Mouse (Mus musculus): ENCODE measurements around the gene Adamts3. TPM values are rescaled to one million over a fixed set of nuclear protein-coding genes. Genes with fewer than 3 reads are reported as not detected.

The Adamts3 gene
- polyA plus RNA-seq, 1 experiment from 2014 or later, result 2.5 TPM

DNA sequence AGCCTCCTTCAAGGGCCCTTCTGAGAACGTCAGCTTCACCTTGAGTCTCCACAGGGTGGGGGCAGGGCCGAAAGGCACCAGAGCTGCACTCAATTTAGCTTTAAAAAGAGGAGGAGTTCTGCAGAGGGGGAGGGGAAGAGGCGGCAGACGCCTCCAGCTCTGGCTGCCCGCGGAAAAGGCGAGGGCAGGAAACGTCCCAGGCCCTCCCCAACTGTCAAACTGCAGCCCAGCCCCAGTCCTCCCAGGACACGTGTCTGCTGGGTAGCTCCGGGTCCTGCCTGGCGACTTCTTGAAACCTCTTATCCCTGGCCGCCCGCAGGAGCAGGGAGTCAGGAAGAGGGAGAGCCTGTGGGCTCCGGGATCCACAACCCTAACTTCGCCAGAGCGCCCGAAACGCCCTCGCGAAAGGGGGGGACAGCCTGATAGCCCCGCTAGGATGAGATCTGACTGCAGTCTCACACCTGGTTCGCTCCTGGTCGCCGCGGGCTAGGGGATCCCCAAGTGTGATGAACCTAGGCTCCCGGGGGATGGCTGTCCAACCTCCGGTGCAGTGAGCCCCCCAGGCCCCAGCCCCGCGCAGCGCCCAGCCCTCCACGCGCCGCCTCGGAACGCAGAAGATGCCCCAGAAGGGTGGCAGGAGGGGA is 921 bp downstream of the Adamts3 start:
- H3K27ac ChIP-seq, result peak overlapping the region; percentile 82
- H3K36me3 ChIP-seq, result no peaks in the 10 kb centered on the region
- WGBS, result under 1% methylated on average over 35 of the region's 35 CpGs
- no peaks in the 10 kb centered on the region for H3K9me3 ChIP-seq (replicated peaks)
- H3K4me2 ChIP-seq, result peak overlapping the region; percentile 100
- H3K27me3 ChIP-seq, result no peaks in the 10 kb centered on the region
- H3K4me1 ChIP-seq (replicated peaks), result peaks cover 15% of the 10 kb centered on the region
- H3K9ac ChIP-seq, result peak overlapping the region; percentile 87
- peak overlapping the region; percentile 89 for H3K4me3 ChIP-seq
- peak; percentile 88 for ATAC-seq (replicated peaks; ENCODE audit: insufficient number of reproducible peaks, insufficient read depth, low FRiP score, low read depth)

DNA sequence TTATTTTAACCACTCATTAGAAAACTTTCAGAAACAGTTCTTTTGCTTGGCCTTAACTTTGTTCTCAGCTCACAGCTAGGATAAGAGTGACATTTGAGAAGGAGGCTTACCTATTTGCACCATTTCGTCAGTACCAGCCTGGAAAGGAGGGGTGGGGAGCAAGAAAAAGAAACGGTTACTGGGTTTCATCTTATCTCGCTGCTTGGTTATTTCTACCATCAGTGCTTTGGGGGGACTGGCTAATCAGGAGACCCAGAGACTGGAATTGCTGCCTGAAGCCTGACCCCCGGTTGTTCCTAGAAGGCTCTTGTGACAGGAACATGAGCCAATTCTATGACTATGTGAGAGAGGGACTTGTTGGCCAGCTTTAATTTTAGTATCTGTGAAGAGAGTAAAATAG is 1.7 kb downstream of the Adamts3 start:
- H3K9ac ChIP-seq, result no peak overlapping the region
- H3K4me1 ChIP-seq (replicated peaks), result peaks cover 15% of the 10 kb centered on the region
- H3K4me3 ChIP-seq, result peak overlapping the region; percentile 89; the same call in 1 of the 2 replicates
- H3K27ac ChIP-seq, result peak overlapping the region; percentile 11; the same call in 1 of the 2 replicates
- peak overlapping the region; percentile 100 for H3K4me2 ChIP-seq
- no peak for ATAC-seq (replicated peaks; ENCODE audit: insufficient number of reproducible peaks, insufficient read depth, low FRiP score, low read depth)
- no peaks in the 10 kb centered on the region for H3K9me3 ChIP-seq (replicated peaks)
- WGBS, result 30% methylated on average over 4 of the region's 4 CpGs
- no peaks in the 10 kb centered on the region for H3K27me3 ChIP-seq
- no peaks in the 10 kb centered on the region for H3K36me3 ChIP-seq

DNA sequence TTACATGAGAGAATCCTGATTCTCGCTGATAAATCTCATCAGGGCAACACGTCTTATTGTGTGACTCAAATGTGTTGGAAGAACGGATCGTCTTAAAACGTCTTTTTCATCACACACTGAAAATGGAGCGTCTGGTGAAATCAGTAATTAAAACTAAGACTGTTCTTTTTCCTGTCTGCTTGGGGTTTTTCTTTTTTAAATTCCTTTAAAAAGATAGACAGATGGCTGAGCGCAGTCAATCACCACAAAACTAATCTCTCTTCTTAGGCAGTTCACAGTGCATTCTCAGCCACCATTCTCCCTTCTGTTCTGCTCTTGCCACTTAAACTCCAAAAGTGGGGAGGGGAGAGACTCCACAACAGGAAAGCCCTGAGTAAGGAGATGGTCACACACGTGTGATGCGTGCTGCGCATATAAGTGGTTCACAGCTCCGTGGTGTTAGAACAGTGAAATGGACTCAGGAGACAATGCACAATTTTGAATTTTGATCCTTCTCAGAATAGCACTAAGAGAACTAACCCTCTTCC is 4.2 kb downstream of the Adamts3 start:
- WGBS, result 87% methylated on average over 11 of the region's 11 CpGs
- Histone ChIP-seq H3K9me3 (replicated peaks) (no peaks in the 10 kb centered on the region), H3K4me3 (no peak overlapping the region), H3K9ac (no peak overlapping the region), H3K4me1 (replicated peaks) (peaks cover 15% of the 10 kb centered on the region), H3K27me3 (no peaks in the 10 kb centered on the region), H3K4me2 (no peak overlapping the region), H3K36me3 (no peaks in the 10 kb centered on the region), H3K27ac (no peak overlapping the region)
- ATAC-seq (replicated peaks; ENCODE audit: insufficient number of reproducible peaks, insufficient read depth, low FRiP score, low read depth), result no peak

DNA sequence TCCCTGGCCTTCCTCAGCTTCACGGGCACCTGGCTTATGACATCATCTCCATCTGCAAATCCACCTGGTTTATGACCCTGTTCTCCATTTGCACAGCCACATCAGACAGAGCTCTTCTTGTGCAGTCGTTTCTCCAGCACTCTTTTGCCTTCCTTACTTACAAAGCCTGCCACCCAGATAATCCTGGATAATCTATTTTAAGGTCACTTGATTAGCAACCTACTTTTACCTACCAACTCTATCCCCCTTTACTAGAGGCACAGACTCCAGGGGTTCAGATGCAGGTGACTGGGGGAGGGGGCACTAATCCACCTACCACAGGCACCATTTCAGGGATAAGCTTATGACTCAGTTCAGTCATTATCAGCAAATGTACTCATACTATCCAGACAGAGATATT is 10.5 kb downstream of the Adamts3 start:
- Histone ChIP-seq H3K36me3 (no peaks in the 10 kb centered on the region), H3K4me2 (no peak overlapping the region), H3K4me1 (replicated peaks) (peaks cover 5% of the 10 kb centered on the region; the same call in 1 of the 2 replicates), H3K27ac (no peak overlapping the region), H3K27me3 (no peaks in the 10 kb centered on the region), H3K9me3 (replicated peaks) (no peaks in the 10 kb centered on the region), H3K4me3 (no peak overlapping the region), H3K9ac (no peak overlapping the region)
- WGBS, result 42% methylated on average over 2 of the region's 2 CpGs
- no peak for ATAC-seq (replicated peaks; ENCODE audit: insufficient number of reproducible peaks, insufficient read depth, low FRiP score, low read depth)

DNA sequence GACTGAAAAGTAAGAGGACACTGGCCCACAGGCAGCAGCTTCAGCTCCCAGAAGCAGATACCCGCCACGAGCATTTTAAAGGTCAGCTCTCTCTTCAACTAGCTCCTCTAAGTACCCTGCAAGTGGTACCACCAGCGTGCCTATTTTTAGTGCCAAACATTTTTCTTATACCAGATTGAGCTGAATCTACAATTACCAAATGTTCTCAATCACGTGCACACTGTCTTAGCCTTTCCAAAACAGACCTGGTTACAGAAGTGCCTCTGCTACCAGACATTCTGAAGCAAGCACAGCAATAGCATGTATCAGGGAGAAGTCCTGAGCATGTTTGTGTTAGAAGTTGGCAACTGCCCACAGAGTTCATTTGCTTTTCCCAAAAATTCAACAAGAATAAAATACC is 23.5 kb downstream of the Adamts3 start:
- no peak for ATAC-seq (replicated peaks; ENCODE audit: insufficient number of reproducible peaks, insufficient read depth, low FRiP score, low read depth)

DNA sequence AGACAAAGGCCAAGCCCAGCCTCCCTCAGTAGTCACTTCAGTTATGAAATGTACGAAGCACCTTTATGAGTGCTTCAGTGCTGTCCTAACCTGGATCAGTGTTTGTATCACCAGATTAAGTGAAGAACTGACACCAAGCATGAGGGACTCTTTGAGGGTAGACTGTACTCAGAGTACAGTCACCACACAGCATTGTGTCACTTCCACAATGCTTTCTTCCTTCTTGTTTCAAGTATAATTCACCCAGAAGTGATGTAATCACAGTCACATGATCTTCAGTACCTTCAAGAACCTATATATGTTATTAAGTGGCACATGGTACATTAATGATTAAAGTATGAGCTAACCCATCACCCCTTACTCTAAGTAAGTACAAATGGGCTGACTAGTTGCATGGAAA is 24.3 kb downstream of the Adamts3 start:
- ATAC-seq (replicated peaks; ENCODE audit: insufficient number of reproducible peaks, insufficient read depth, low FRiP score, low read depth), result no peak
- 94% methylated on average over 1 of the region's 1 CpGs for WGBS
- Histone ChIP-seq H3K36me3 (no peaks in the 10 kb centered on the region), H3K9ac (no peak overlapping the region), H3K27ac (no peak overlapping the region), H3K4me2 (no peak overlapping the region), H3K9me3 (replicated peaks) (no peaks in the 10 kb centered on the region), H3K4me1 (replicated peaks) (peaks cover 6% of the 10 kb centered on the region), H3K27me3 (no peaks in the 10 kb centered on the region), H3K4me3 (no peak overlapping the region)

More for the DNA sequence above, 23.5 kb downstream of the Adamts3 start:
- Histone ChIP-seq H3K4me1 (replicated peaks) (peaks cover 6% of the 10 kb centered on the region), H3K4me2 (no peak overlapping the region), H3K4me3 (no peak overlapping the region), H3K9ac (no peak overlapping the region), H3K9me3 (replicated peaks) (no peaks in the 10 kb centered on the region), H3K36me3 (no peaks in the 10 kb centered on the region), H3K27ac (no peak overlapping the region), H3K27me3 (no peaks in the 10 kb centered on the region)
- WGBS, result 48% methylated on average over 4 of the region's 4 CpGs

DNA sequence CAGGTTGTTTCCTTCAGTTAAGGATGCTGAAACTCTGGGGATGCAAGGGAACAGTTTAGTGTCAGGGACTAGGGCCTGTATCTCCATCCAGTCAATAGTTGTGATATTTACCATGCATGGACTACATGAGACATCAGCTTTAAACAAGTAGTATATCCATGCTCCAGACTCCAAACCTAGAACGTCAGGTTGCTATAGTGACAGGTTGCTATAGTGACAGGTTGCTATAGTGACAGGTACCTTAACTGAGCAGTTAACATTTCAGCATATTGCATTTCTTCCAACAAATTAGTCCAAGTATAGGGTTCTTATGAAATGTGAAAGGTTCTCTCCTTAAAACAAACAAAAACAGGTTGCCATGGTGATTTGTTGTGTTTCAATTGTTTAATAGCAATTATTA is 36.6 kb downstream of the Adamts3 start:
- no peak overlapping the region for H3K27ac ChIP-seq
- ATAC-seq (replicated peaks; ENCODE audit: insufficient number of reproducible peaks, insufficient read depth, low FRiP score, low read depth), result no peak
- 75% methylated on average over 1 of the region's 1 CpGs for WGBS
- H3K9me3 ChIP-seq (replicated peaks), result no peaks in the 10 kb centered on the region
- H3K4me1 ChIP-seq (replicated peaks), result peaks cover 19% of the 10 kb centered on the region
- H3K27me3 ChIP-seq, result no peaks in the 10 kb centered on the region
- no peak overlapping the region for H3K4me2 ChIP-seq
- H3K9ac ChIP-seq, result no peak overlapping the region
- no peak overlapping the region for H3K4me3 ChIP-seq
- H3K36me3 ChIP-seq, result no peaks in the 10 kb centered on the region

DNA sequence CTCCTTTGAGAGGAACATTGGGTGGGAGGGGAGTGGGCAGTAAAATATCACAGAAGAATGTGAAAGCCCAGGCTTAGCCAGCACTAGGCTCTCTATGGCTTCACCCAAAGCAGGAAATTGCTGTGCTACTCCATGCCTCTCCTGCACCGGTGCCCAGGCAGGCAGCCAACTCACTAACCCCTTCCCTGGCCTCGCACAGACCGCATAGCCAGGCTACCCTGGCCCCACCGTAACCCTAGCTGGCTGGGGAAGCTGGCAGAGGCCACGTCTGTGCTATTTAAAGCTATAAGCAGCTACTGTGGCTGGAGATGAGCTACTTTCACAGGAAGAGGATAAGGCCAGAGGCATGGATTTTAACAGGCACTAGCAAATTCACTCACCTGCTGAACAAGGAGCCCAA is 38.8 kb downstream of the Adamts3 start:
- Histone ChIP-seq H3K36me3 (no peaks in the 10 kb centered on the region), H3K27me3 (no peaks in the 10 kb centered on the region), H3K4me2 (peak overlapping the region; percentile 37; the same call in 1 of the 2 replicates), H3K9me3 (replicated peaks) (no peaks in the 10 kb centered on the region), H3K4me1 (replicated peaks) (peaks cover 19% of the 10 kb centered on the region), H3K9ac (no peak overlapping the region), H3K4me3 (no peak overlapping the region), H3K27ac (peak overlapping the region; percentile 78)
- WGBS, result 5% methylated on average over 5 of the region's 5 CpGs
- peak; percentile 98 for ATAC-seq (replicated peaks; ENCODE audit: insufficient number of reproducible peaks, insufficient read depth, low FRiP score, low read depth)

DNA sequence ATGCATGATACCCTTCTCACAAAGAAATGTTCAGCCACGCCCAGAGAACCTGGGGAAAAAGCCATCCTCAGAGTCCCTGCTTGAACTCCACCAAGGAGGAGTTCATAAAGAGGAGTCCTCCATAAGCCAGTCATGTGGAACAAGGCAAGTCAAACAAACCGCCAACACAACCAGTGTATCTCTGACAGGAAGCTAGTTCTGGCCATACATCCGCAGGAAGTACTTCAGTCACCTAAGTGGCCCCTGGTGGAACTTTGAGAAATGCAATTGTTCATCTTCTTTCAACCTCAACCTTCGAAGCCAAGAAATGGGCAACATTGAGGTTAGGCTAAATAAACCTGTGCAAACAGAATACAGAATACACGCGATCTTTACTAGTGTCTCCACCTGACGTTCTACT is 39.7 kb downstream of the Adamts3 start:
- no peak for ATAC-seq (replicated peaks; ENCODE audit: insufficient number of reproducible peaks, insufficient read depth, low FRiP score, low read depth)
- Histone ChIP-seq H3K9ac (no peak overlapping the region), H3K9me3 (replicated peaks) (no peaks in the 10 kb centered on the region), H3K4me1 (replicated peaks) (peaks cover 19% of the 10 kb centered on the region), H3K4me2 (no peak overlapping the region), H3K36me3 (no peaks in the 10 kb centered on the region), H3K4me3 (no peak overlapping the region), H3K27me3 (no peaks in the 10 kb centered on the region), H3K27ac (peak overlapping the region; percentile 78)
- WGBS, result 83% methylated on average over 7 of the region's 7 CpGs

DNA sequence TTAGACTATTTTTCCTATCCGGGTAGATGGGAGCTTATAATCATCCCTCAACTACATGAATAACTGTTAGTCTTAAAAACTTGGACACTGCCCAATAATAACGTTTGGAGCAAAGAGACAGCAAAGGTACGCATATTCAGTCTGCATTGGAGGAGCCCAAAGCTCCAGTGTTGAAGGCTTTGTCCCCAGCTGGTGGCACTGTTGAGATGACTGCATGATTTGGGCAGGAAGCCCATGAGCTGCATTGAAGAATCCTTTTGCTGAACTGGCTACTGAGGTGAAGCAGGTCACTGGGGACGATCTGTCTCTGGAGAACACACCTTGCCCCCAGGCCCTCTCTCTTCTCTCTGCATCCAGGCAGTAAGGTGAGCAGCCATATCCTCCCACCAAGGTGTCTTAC is 43.5 kb downstream of the Adamts3 start:
- Histone ChIP-seq H3K36me3 (no peaks in the 10 kb centered on the region), H3K4me2 (no peak overlapping the region), H3K4me1 (replicated peaks) (peaks cover 13% of the 10 kb centered on the region), H3K27me3 (no peaks in the 10 kb centered on the region), H3K27ac (no peak overlapping the region), H3K9me3 (replicated peaks) (no peaks in the 10 kb centered on the region), H3K4me3 (no peak overlapping the region), H3K9ac (no peak overlapping the region)
- no peak for ATAC-seq (replicated peaks; ENCODE audit: insufficient number of reproducible peaks, insufficient read depth, low FRiP score, low read depth)
- 37% methylated on average over 4 of the region's 4 CpGs for WGBS

DNA sequence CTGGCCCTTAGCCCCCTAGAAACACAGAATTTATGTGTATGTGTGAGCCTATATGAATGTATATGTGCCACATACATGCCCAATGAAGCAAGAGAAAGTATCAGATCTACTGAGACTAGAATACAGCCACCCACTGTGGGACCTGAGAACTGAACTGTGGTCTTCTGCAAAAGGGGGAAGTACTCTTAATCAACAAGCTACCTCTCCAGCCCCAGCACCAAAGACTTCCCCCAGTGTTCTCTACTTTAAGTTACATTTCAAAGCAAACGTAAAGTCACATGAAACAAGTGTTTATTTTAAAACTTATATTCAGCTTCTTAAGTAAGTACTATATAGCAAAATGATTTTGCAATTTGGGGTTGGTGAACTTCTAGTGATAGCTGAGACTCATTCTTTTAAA is 62.0 kb downstream of the Adamts3 start:
- no peak overlapping the region for H3K27ac ChIP-seq
- no peaks in the 10 kb centered on the region for H3K36me3 ChIP-seq
- 85% methylated on average over 1 of the region's 1 CpGs for WGBS
- no peak overlapping the region for H3K9ac ChIP-seq
- H3K27me3 ChIP-seq, result no peaks in the 10 kb centered on the region
- ATAC-seq (replicated peaks; ENCODE audit: insufficient number of reproducible peaks, insufficient read depth, low FRiP score, low read depth), result no peak
- no peak overlapping the region for H3K4me3 ChIP-seq
- H3K9me3 ChIP-seq (replicated peaks), result no peaks in the 10 kb centered on the region
- H3K4me2 ChIP-seq, result no peak overlapping the region
- H3K4me1 ChIP-seq (replicated peaks), result no peaks in the 10 kb centered on the region

DNA sequence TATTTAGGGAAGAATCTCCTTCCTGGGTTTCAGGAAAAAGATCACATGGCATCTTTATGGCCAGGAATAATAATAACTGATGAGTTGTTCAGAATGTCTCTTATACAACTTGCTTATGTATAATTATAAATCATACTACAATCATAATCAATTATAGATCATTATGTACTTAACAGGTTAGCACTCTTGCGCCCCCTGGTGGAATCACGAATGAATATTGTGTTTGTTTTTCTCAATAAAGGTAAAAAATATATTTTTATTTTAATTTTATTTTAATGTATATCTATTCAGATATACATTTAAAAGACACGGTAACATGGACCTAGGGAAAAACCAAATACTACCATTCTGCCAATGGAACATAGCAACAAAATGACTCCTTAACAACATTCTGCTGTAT is 63.6 kb downstream of the Adamts3 start:
- Histone ChIP-seq H3K27ac (no peak overlapping the region), H3K27me3 (no peaks in the 10 kb centered on the region), H3K36me3 (no peaks in the 10 kb centered on the region), H3K4me3 (no peak overlapping the region), H3K4me2 (no peak overlapping the region), H3K9ac (no peak overlapping the region), H3K4me1 (replicated peaks) (no peaks in the 10 kb centered on the region), H3K9me3 (replicated peaks) (no peaks in the 10 kb centered on the region)
- 15% methylated on average over 3 of the region's 3 CpGs for WGBS
- ATAC-seq (replicated peaks; ENCODE audit: insufficient number of reproducible peaks, insufficient read depth, low FRiP score, low read depth), result no peak

All from heart, embryonic 15.5 days (tissue).